Mouse (Mus musculus) limb, embryonic 12.5 days (tissue): ENCODE results near the gene Tppp. TPM values are rescaled to one million over a fixed set of nuclear protein-coding genes. Genes with fewer than 3 reads are reported as not detected.
"Not testable (repeated sequence)": the region's sequence is repeated elsewhere in the genome, so short reads cannot be mapped to it uniquely, and the experiment has no call there.

ENCODE experiments used
- ATAC-seq: fragments of 200-750 bp; cut with Nextera tagmentation; 2 replicates; pipeline ENCODE4 v1.8.0; 2017; ENCODE audit warnings: low read depth, moderate TSS enrichment; ENCODE audit not compliant: insufficient number of reproducible peaks, insufficient read depth, low FRiP score, low TSS enrichment
- H3K27ac ChIP-seq: fragments of 300-500 bp; sonication (generic); 2 replicates; pipeline ENCODE4 v1.5.1; 2016; ENCODE audit warnings: mild to moderate bottlenecking, moderate library complexity
- H3K27me3 ChIP-seq: fragments of 300-500 bp; sonication (generic); 2 replicates; pipeline ENCODE4 v1.6.1; 2016; ENCODE audit warnings: mild to moderate bottlenecking, moderate library complexity
- H3K36me3 ChIP-seq: fragments of 300-500 bp; sonication (generic); 2 replicates; pipeline ENCODE4 v1.6.1; 2016; ENCODE audit warnings: mild to moderate bottlenecking, moderate library complexity
- H3K4me1 ChIP-seq: fragments of 300-500 bp; sonication (generic); replicated peaks from 2 replicates; pipeline ENCODE4 v1.6.1; 2016
- H3K4me2 ChIP-seq: fragments of 300-500 bp; sonication (generic); 2 replicates; pipeline ENCODE4 v1.6.1; 2016; ENCODE audit warnings: mild to moderate bottlenecking, moderate library complexity
- H3K4me3 ChIP-seq: fragments of 300-500 bp; sonication (generic); replicated peaks from 2 replicates; pipeline ENCODE4 v1.5.1; 2016; ENCODE audit warnings: mild to moderate bottlenecking
- H3K9ac ChIP-seq: fragments of 300-500 bp; sonication (generic); replicated peaks from 2 replicates; pipeline ENCODE4 v1.6.1; 2016; ENCODE audit warnings: mild to moderate bottlenecking, moderate library complexity
- H3K9me3 ChIP-seq: fragments of 300-500 bp; sonication (generic); 2 replicates; pipeline ENCODE4 v1.6.1; 2016; ENCODE audit warnings: mild to moderate bottlenecking, moderate library complexity
- WGBS: fragments of 180-500 bp; shearing (Covaris S2); methylation state at CpG from one replicate; pipeline ENCODE4 v1.1.7; 2016; 5-methylcytosine and 5-hydroxymethylcytosine counted together
- polyA plus RNA-seq: library from polyadenylated mRNA; unstranded; fragments of >200 nt; fragmentation: Nextera tagmentation; extraction: Ambion mirVana; gene quantifications from 2 replicates; pipeline ENCODE4 v1.2.1, GENCODE M21; 2016

The Tppp gene
- polyA plus RNA-seq, 1 experiment from 2014 or later: 0.53 TPM

- no peaks in the 10 kb centered on the region for H3K9me3 ChIP-seq
- ATAC-seq: no peak
- H3K4me3 ChIP-seq: no peak overlapping the region
- H3K9ac ChIP-seq: no peak overlapping the region
- H3K36me3 ChIP-seq: no peaks in the 10 kb centered on the region
- no peak overlapping the region for H3K27ac ChIP-seq
- no peak overlapping the region for H3K4me2 ChIP-seq
- peaks cover 5% of the 10 kb centered on the region; the same call in 1 of the 2 replicates for H3K27me3 ChIP-seq
- H3K4me1 ChIP-seq: no peaks in the 10 kb centered on the region
Observed at GRCm38 (mm10) chr13:74000519-74000918, 8.7 kb upstream of the Tppp start.

GRCm38 (mm10) chr13:74000961-74001360 lies 8.2 kb upstream of the Tppp start:
- Histone ChIP-seq H3K4me3 (no peak overlapping the region), H3K27ac (no peak overlapping the region), H3K27me3 (peaks cover 7% of the 10 kb centered on the region; the same call in 1 of the 2 replicates), H3K4me2 (no peak overlapping the region), H3K9me3 (no peaks in the 10 kb centered on the region), H3K9ac (no peak overlapping the region), H3K36me3 (no peaks in the 10 kb centered on the region), H3K4me1 (no peaks in the 10 kb centered on the region)
- ATAC-seq: no peak
- WGBS: 81% methylated on average over 6 of the region's 6 CpGs

- Histone ChIP-seq H3K27me3 (peaks cover 12% of the 10 kb centered on the region; the same call in 1 of the 2 replicates), H3K27ac (no peak overlapping the region), H3K4me3 (no peak overlapping the region), H3K9me3 (no peaks in the 10 kb centered on the region), H3K4me2 (no peak overlapping the region), H3K9ac (no peak overlapping the region), H3K36me3 (no peaks in the 10 kb centered on the region), H3K4me1 (no peaks in the 10 kb centered on the region)
- WGBS: 75% methylated on average over 4 of the region's 4 CpGs
- no peak for ATAC-seq
Observed at GRCm38 (mm10) chr13:74001492-74001891, 7.7 kb upstream of the Tppp start.

- WGBS: 89% methylated on average over 4 of the region's 4 CpGs
- not testable (repeated sequence) for H3K36me3 ChIP-seq, H3K4me3 ChIP-seq, H3K27ac ChIP-seq, H3K9ac ChIP-seq, H3K9me3 ChIP-seq, H3K4me1 ChIP-seq, H3K4me2 ChIP-seq, ATAC-seq
- H3K27me3 ChIP-seq: peaks cover 61% of the 10 kb centered on the region
Observed at GRCm38 (mm10) chr13:74006881-74007280, 2.3 kb upstream of the Tppp start.

- H3K27ac ChIP-seq, ATAC-seq: not testable (repeated sequence)
Observed at GRCm38 (mm10) chr13:74008216-74008615, 991 bp upstream of the Tppp start.

GRCm38 (mm10) chr13:74009791-74010614 lies 796 bp downstream of the Tppp start:
- Histone ChIP-seq H3K9me3 (no peaks in the 10 kb centered on the region), H3K9ac (peak overlapping the region; percentile 48), H3K4me1 (peaks cover 7% of the 10 kb centered on the region), H3K4me2 (peak overlapping the region; percentile 97), H3K36me3 (no peaks in the 10 kb centered on the region), H3K27me3 (peaks cover 67% of the 10 kb centered on the region), H3K4me3 (peak overlapping the region; percentile 48), H3K27ac (no peak overlapping the region)
- 0 out of 2 replicates have a peak, but pooled peaks have one; percentile 0 for ATAC-seq
- under 1% methylated on average over 55 of the region's 55 CpGs for whole genome bisulfite sequencing

More at GRCm38 (mm10) chr13:74008216-74008615, 991 bp upstream of the Tppp start:
- H3K36me3 ChIP-seq, H3K9me3 ChIP-seq, H3K4me1 ChIP-seq, H3K9ac ChIP-seq: not testable (repeated sequence)
- Histone ChIP-seq H3K27me3 (peaks cover 67% of the 10 kb centered on the region), H3K4me3 (0 out of 2 replicates have a peak overlapping the region, but pooled peaks have one; percentile 48), H3K4me2 (peak overlapping the region; percentile 97)
- 80% methylated on average over 2 of the region's 2 CpGs for WGBS

- Histone ChIP-seq H3K9me3 (no peaks in the 10 kb centered on the region), H3K4me1 (peaks cover 7% of the 10 kb centered on the region), H3K27ac (no peak overlapping the region), H3K4me3 (peak overlapping the region; percentile 48), H3K9ac (no peak overlapping the region), H3K36me3 (no peaks in the 10 kb centered on the region), H3K27me3 (peaks cover 67% of the 10 kb centered on the region), H3K4me2 (peak overlapping the region; percentile 97)
- 7% methylated on average over 3 of the region's 3 CpGs for WGBS
- no peak for ATAC-seq
Observed at GRCm38 (mm10) chr13:74010678-74011077, 1.5 kb downstream of the Tppp start.

- ATAC-seq: no peak
- H3K27me3 ChIP-seq: peaks cover 20% of the 10 kb centered on the region
- no peaks in the 10 kb centered on the region for H3K36me3 ChIP-seq
- H3K4me2 ChIP-seq: no peak overlapping the region
- no peaks in the 10 kb centered on the region for H3K9me3 ChIP-seq
- no peak overlapping the region for H3K9ac ChIP-seq
- H3K4me1 ChIP-seq: no peaks in the 10 kb centered on the region
- no peak overlapping the region for H3K27ac ChIP-seq
- WGBS: 80% methylated on average over 4 of the region's 4 CpGs
- H3K4me3 ChIP-seq: no peak overlapping the region
Observed at GRCm38 (mm10) chr13:74015908-74016307, 6.7 kb downstream of the Tppp start.

- no peak overlapping the region for H3K4me2 ChIP-seq
- H3K4me3 ChIP-seq: no peak overlapping the region
- WGBS: 76% methylated on average over 4 of the region's 4 CpGs
- no peak for ATAC-seq
- no peaks in the 10 kb centered on the region for H3K36me3 ChIP-seq
- peaks cover 6% of the 10 kb centered on the region for H3K27me3 ChIP-seq
- H3K4me1 ChIP-seq: no peaks in the 10 kb centered on the region
- no peak overlapping the region for H3K9ac ChIP-seq
- no peaks in the 10 kb centered on the region for H3K9me3 ChIP-seq
- no peak overlapping the region for H3K27ac ChIP-seq
Observed at GRCm38 (mm10) chr13:74017426-74017825, 8.2 kb downstream of the Tppp start.

- H3K27ac ChIP-seq, H3K36me3 ChIP-seq, H3K9me3 ChIP-seq, H3K4me2 ChIP-seq, H3K9ac ChIP-seq, H3K4me1 ChIP-seq, H3K4me3 ChIP-seq, H3K27me3 ChIP-seq, ATAC-seq: not testable (repeated sequence)
- WGBS: 85% methylated on average over 8 of the region's 8 CpGs
Observed at GRCm38 (mm10) chr13:74019006-74019405, 9.8 kb downstream of the Tppp start.

- no peaks in the 10 kb centered on the region for H3K36me3 ChIP-seq
- H3K4me1 ChIP-seq: no peaks in the 10 kb centered on the region
- 67% methylated on average over 4 of the region's 4 CpGs for WGBS
Observed at GRCm38 (mm10) chr13:74025151-74026081, 16.2 kb downstream of the Tppp start.

More at GRCm38 (mm10) chr13:74025151-74026081, 16.2 kb downstream of the Tppp start:
- peak; percentile 19; the same call in 1 of the 2 replicates for ATAC-seq
- Histone ChIP-seq H3K4me3 (no peak overlapping the region), H3K9me3 (no peaks in the 10 kb centered on the region), H3K4me2 (no peak overlapping the region), H3K27me3 (no peaks in the 10 kb centered on the region), H3K9ac (no peak overlapping the region), H3K27ac (no peak overlapping the region)
